Mouse (Mus musculus) left cerebral cortex, adult 6 months (tissue): ENCODE data around the gene Rasgrp3. TPM values are rescaled to one million over a fixed set of nuclear protein-coding genes. Genes with fewer than 3 reads are reported as not detected.

Source experiments
- long read RNA-seq, 2 experiments: library from polyadenylated mRNA; unstranded; transcript quantifications; one replicate each; pipeline ENCODE4 v2.0.0; 2019 to 2020
- polyA plus RNA-seq: library from polyadenylated mRNA; unstranded; fragments of <200 nt; fragmentation: Nextera tagmentation; gene quantifications from 2 replicates; pipeline ENCODE4 v1.2.3, GENCODE M21; 2021

The Rasgrp3 gene
- 4.3 and 5.7 TPM in 2 replicates for polyA plus RNA-seq
- long read RNA-seq, experiment 1, full-length matches to known transcripts, result 5 of 22 reads
- long read RNA-seq, experiment 1, partial matches to known transcripts, result 5 of 22 reads
- long read RNA-seq, experiment 1, other reads (novel, unspliced or antisense), result 12 of 22 reads
- long read RNA-seq, experiment 2, partial matches to known transcripts, result 3 of 7 reads
- long read RNA-seq, experiment 2, other reads (novel, unspliced or antisense), result 4 of 7 reads

GRCm38 (mm10) chr17:75435599-75435998, at the start of gene Rasgrp3:
Gene Rasgrp3, plus strand, starts transcription at chr17:75435896.

GRCm38 (mm10) chr17:75551512-75552400, 116.1 kb downstream of the Rasgrp3 start, which contains the start of gene Fam98a:
Gene Fam98a, minus strand, starts transcription at chr17:75551946.

Other genes with a start within 250 kb of the Rasgrp3 start
- gene Fam98a, start 116.0 kb downstream of the Rasgrp3 start, polyA plus RNA-seq, result 7.2 and 8.4 TPM in 2 replicates